In the genomic region with DNA sequence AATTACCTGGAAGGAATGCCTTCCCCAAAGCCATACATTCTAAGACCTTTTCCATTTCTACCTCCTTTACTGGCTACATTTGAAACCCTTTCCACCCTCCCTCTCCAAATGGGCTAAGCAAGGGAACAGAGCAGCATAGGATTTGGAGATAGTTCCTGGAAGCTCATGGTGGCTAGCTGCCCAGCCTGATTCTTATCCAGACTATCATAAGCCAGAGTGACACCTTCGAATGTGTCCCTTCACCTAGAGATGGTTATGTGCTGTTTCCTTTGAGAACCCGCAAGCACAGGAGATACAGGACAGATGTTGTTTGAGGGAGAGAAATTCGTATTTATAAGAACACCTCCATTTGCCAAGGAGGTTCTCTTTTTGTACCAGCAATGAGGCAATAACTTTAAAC, we compare ENCODE assay signal across 20 mouse cellular contexts.
DNase-seq lines count a peak whose midpoint lies in the region; ATAC-seq and TF ChIP-seq lines count a peak whose summit lies in the region.
"Had no signal": no experiment of that assay in that cellular context is flagged by ENCODE, and none has a peak within 500 bp of the region (broad histone marks: within the 10 kb centered on the region; RNA-seq: fewer than 3 reads in every experiment).

No protein-coding gene starts in this region.

- peak; percentile 26 to 35 for DNase-seq in cerebellum, postnatal 10 days
- no peak for DNase-seq in cerebellum, adult 2 months
- DNase-seq in frontal cortex, postnatal 36 days (ENCODE audit: low spot score in 2 of 2) = no peak
- DNase-seq: adrenal gland, adult 2 months; adrenal gland, postnatal 10 days; adrenal gland, postnatal 25 days; B cell, adult 2 months; cerebellum, adult 11-12 months; cerebellum, adult 9-10 months; forebrain, postnatal 0 days had no signal

- no peak overlapping the region for H3K4me2 ChIP-seq in neural tube, embryonic 15.5 days
- H3K4me2 ChIP-seq: embryonic facial prominence, embryonic 12.5 days; forebrain, embryonic 13.5 days; forebrain, embryonic 15.5 days had no signal

- H3K4me1 ChIP-seq in cerebellum, adult 2 months (ENCODE audit: control insufficient read depth, insufficient read depth, low read length) = no peaks in the 10 kb centered on the region
- H3K4me1 ChIP-seq in neural tube, embryonic 15.5 days = no peaks in the 10 kb centered on the region
- H3K4me1 ChIP-seq: embryonic facial prominence, embryonic 10.5 days; embryonic facial prominence, embryonic 12.5 days; forebrain, embryonic 13.5 days; forebrain, embryonic 15.5 days had no signal

- no peaks in the 10 kb centered on the region for H3K9me3 ChIP-seq in neural tube, embryonic 15.5 days (replicated peaks)
- H3K9me3 ChIP-seq: embryonic facial prominence, embryonic 10.5 days; embryonic facial prominence, embryonic 12.5 days; forebrain, embryonic 13.5 days; forebrain, embryonic 15.5 days had no signal

- H3K9ac ChIP-seq in neural tube, embryonic 15.5 days (replicated peaks) = no peak overlapping the region
- H3K9ac ChIP-seq: embryonic facial prominence, embryonic 12.5 days; forebrain, embryonic 13.5 days; forebrain, embryonic 15.5 days; forebrain, postnatal 0 days had no signal

- no peak for TF ChIP-seq CTCF in cerebellum, adult 2 months (IDR thresholded peaks at IDR 0.05; ENCODE audit: borderline replicate concordance, insufficient read depth, low read depth, low read length)

- no peaks in the 10 kb centered on the region for H3K36me3 ChIP-seq in neural tube, embryonic 15.5 days
- H3K36me3 ChIP-seq: embryonic facial prominence, embryonic 10.5 days; embryonic facial prominence, embryonic 12.5 days; forebrain, embryonic 15.5 days; G1E had no signal

- H3K27ac ChIP-seq in cerebellum, adult 2 months (ENCODE audit: insufficient read depth, low read length) = no peak overlapping the region
- H3K27ac ChIP-seq in neural tube, embryonic 15.5 days (replicated peaks) = no peak overlapping the region
- H3K27ac ChIP-seq: embryonic facial prominence, embryonic 10.5 days; embryonic facial prominence, embryonic 12.5 days; forebrain, embryonic 13.5 days; forebrain, embryonic 15.5 days had no signal

- H3K4me3 ChIP-seq in cerebellum, adult 2 months (replicated peaks; ENCODE audit: insufficient read depth, low read depth, low read length) = no peak overlapping the region
- H3K4me3 ChIP-seq in neural tube, embryonic 15.5 days (replicated peaks) = no peak overlapping the region
- H3K4me3 ChIP-seq: embryonic facial prominence, embryonic 10.5 days; embryonic facial prominence, embryonic 12.5 days; forebrain, embryonic 13.5 days; forebrain, embryonic 15.5 days had no signal

- WGBS in cerebellum, adult 2 months = 61% methylated on average over 3 of the region's 3 CpGs
- 90% methylated on average over 3 of the region's 3 CpGs for WGBS in neural tube, embryonic 15.5 days

- no peak for TF ChIP-seq POLR2A in cerebellum, adult 2 months (IDR thresholded peaks at IDR 0.05; ENCODE audit: borderline replicate concordance, insufficient read depth, low read length)

- H3K27me3 ChIP-seq in cerebellum, adult 2 months (ENCODE audit: control insufficient read depth, insufficient read depth, low read length) = no peaks in the 10 kb centered on the region
- H3K27me3 ChIP-seq in neural tube, embryonic 15.5 days (replicated peaks) = no peaks in the 10 kb centered on the region
- H3K27me3 ChIP-seq: embryonic facial prominence, embryonic 12.5 days; forebrain, embryonic 13.5 days; forebrain, embryonic 15.5 days; Patski had no signal

- ATAC-seq in frontal cortex, adult (ENCODE audit: low TSS enrichment) = peak; percentile 71
- no peak for ATAC-seq in neural tube, embryonic 15.5 days (ENCODE audit: low FRiP score)
- ATAC-seq: activated CD4-positive, CD25-positive, alpha-beta regulatory T cell, adult 4 months; CD4-positive, CD25-positive, alpha-beta regulatory T cell, adult 4 months; forebrain, embryonic 13.5 days; forebrain, embryonic 15.5 days; forebrain, postnatal 0 days; Patski had no signal

Comparison
In these comparisons a context has a peak if more than half of its experiments do, and no peak if none do; other contexts are left out.
1. DNase-seq: peak in cerebellum, postnatal 10 days (2 of 2); none in cerebellum, adult 2 months (0 of 2) and frontal cortex, postnatal 36 days (0 of 2).